Mouse (Mus musculus) erythroblast, embryonic 14.5 days (primary cell): ENCODE data around the gene Kcnmb1. TPM values are rescaled to one million over a fixed set of nuclear protein-coding genes. Genes with fewer than 3 reads are reported as not detected.

Source experiments
- H3K27me3 ChIP-seq: 2 replicates; pipeline ENCODE4 v1.6.1; 2012; ENCODE audit warnings: inconsistent platforms; ENCODE audit not compliant: control insufficient read depth
- H3K36me3 ChIP-seq: 2 replicates; pipeline ENCODE4 v1.6.1; 2012; ENCODE audit warnings: mild to moderate bottlenecking, inconsistent platforms; ENCODE audit not compliant: control insufficient read depth
- H3K4me1 ChIP-seq: 2 replicates; pipeline ENCODE4 v1.6.1; 2012; ENCODE audit warnings: inconsistent platforms; ENCODE audit not compliant: control insufficient read depth
- H3K4me3 ChIP-seq: replicated peaks from 2 replicates; pipeline ENCODE3; 2012; ENCODE audit warnings: moderate library complexity, mild to moderate bottlenecking, inconsistent platforms
- H3K9me3 ChIP-seq: 2 replicates; pipeline ENCODE4 v1.6.1; 2012; ENCODE audit warnings: low read length, inconsistent platforms, mixed read lengths; ENCODE audit not compliant: control insufficient read depth
- GATA1 ChIP-seq: IDR thresholded peaks from 2 replicates; pipeline ENCODE4 v1.6.1; 2012; ENCODE audit warnings: low read length, inconsistent platforms, mixed read lengths
- TAL1 ChIP-seq: IDR thresholded peaks from 3 replicates; pipeline ENCODE4 v1.6.1; 2012; ENCODE audit warnings: low read length, inconsistent platforms, mixed read lengths
- polyA plus RNA-seq: library from polyadenylated mRNA; stranded (reverse); fragments of >175 nt; gene quantifications from 2 replicates; pipeline ENCODE4 v1.2.3, GENCODE M21; 2012

Kcnmb1 gene
- polyA plus RNA-seq, 1 experiment: not detected

DNA sequence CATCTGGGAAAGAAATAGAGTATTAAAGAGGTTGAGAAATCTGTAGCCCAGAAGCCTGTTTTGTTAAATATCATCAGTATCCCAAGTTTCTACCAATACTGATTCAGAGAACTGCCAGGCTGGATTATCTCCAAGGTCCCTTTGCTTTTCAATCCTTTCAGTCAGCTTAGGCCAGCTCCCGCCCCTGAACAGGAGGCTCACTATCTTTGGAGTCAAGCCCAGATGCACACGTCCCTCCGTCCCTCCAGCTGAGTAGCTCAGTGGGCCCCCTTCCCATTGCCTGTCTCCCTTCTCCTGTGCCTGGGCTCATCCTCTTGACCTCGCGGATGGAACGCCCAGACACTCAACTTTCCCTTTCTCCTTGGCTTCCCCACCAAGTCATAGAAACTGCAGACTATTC is 35.5 kb upstream of the Kcnmb1 start:
- no peaks in the 10 kb centered on the region for H3K27me3 ChIP-seq
- H3K36me3 ChIP-seq: no peaks in the 10 kb centered on the region
- H3K4me3 ChIP-seq: no peak overlapping the region
- H3K9me3 ChIP-seq: no peaks in the 10 kb centered on the region
- TF ChIP-seq GATA1 (no peak), TAL1 (no peak)
- H3K4me1 ChIP-seq: no peaks in the 10 kb centered on the region

DNA sequence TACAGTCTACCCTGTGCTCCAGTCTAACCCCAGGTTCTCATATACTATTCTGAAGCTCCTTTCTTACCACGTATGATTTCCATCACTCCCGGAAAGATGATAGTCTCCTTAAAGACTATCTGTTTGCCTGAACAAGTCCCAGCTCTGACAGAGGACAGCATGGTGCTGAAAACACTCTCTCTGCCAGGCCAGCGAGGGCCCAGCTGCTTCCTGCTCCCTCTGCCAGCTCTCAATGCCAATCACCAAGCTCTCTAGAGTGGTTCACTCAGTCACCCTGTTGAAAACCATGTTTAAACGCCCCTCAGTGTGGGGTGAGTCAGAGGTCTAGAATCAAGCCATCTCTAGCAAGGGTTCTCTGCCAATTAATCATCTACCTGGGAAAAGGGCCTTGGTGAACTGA is 35.0 kb upstream of the Kcnmb1 start:
- H3K27me3 ChIP-seq: no peaks in the 10 kb centered on the region
- no peak overlapping the region for H3K4me3 ChIP-seq
- no peaks in the 10 kb centered on the region for H3K4me1 ChIP-seq
- H3K36me3 ChIP-seq: no peaks in the 10 kb centered on the region
- no peaks in the 10 kb centered on the region for H3K9me3 ChIP-seq
- TF ChIP-seq GATA1 (no peak), TAL1 (no peak)

DNA sequence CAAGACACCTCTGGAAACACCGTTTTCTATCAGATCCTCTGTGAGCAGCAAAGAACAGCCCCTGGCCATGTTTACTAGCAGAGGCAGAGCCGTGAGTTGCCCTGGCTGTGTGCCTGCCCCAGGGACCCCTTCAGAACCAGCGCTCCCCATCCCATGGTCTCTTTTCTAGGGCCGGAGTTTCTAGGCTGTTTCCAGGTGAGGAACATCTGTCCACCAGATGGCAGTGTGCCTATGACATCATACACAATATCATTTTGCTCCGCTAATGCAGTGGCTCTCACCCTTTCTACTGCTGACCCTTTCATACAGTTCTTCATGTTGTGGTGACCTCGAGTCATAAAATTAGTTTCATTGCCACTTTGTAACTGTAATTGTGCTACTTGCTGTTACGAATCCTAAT is 34.2 kb upstream of the Kcnmb1 start:
- Histone ChIP-seq H3K36me3 (no peaks in the 10 kb centered on the region), H3K4me1 (no peaks in the 10 kb centered on the region), H3K4me3 (no peak overlapping the region), H3K9me3 (no peaks in the 10 kb centered on the region), H3K27me3 (no peaks in the 10 kb centered on the region)
- TF ChIP-seq GATA1 (no peak), TAL1 (no peak)

DNA sequence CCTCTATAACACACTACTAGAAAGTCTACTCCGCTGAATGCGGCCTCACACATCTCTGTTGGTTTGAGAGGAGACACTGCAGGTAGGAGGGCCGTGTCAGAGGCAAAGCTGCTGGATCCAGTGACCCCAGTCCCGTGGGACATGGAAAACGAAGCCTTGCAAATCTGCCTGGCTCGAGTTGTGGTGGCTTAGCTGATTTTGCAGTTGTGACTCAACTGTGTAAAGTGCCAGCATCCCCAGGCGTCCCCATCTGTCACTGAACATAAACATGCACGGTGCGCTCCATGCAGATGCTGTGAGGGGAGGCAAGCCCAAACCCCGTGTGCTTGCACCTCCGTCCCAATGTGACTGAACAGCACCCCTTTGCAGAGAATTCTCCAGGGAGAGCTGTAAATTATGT is 33.4 kb upstream of the Kcnmb1 start:
- Histone ChIP-seq H3K27me3 (no peaks in the 10 kb centered on the region), H3K9me3 (no peaks in the 10 kb centered on the region), H3K36me3 (no peaks in the 10 kb centered on the region), H3K4me1 (no peaks in the 10 kb centered on the region), H3K4me3 (no peak overlapping the region)
- no peak for TF ChIP-seq TAL1
- no peak for TF ChIP-seq GATA1

DNA sequence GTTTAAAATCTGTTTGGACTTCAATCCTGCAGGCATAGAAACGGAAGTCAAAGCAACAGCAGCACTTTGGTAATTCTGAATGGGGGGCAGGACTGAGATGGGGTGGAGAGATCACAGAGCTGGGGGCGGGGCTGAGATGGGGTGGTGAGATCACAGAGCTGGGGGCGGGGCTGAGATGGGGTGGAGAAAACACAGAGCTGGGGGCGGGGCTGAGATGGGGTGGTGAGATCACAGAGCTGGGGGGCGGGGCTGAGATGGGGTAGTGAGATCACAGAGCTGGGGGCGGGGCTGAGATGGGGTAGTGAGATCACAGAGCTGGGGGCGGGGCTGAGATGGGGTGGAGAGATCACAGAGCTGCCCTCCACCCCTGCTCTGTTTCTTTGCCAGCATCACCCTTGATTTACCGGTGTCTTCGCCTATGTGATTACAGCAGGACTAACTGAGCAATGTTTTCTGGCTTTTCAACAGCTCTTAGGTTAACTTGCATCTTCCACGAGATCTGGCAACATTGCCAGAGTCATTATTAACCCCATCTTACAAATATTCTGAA is 30.9 kb upstream of the Kcnmb1 start:
- TF ChIP-seq GATA1 (no peak), TAL1 (no peak)
- no peaks in the 10 kb centered on the region for H3K9me3 ChIP-seq

DNA sequence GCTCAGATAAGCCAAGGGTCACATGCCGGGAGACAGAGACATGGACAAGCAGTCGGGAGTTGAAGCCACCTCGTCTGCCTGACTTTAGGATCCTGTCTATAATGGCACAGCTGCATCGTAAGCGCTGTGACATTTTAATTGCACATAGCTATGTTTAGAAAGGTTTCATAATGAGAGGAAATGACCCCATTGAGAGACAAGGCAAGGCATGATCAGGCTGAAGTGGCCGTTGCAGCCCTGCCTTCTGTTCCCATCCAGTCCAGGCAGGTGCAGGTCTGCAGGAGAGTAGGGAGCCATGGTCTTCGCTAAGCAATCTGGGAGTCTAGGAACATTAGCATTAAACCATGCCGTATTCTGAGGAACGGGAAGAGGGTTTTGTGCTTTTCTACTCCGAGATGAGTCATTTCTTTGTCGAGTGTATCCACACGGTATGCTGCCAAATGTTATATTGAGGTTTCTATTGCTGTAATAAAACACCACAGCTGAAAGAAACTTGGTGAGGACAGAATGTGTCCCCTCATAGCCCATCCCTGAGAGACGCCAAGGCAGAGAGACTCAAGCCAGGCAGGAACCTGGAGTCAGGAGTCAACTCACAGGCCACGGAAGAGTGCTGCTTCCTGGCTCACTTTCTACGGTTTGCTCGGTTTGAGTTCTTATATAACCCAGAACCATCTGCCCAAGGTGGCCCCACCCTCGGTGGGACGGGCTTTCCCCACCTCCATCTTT is 30.3 kb upstream of the Kcnmb1 start:
- no peak for TF ChIP-seq GATA1
- no peak for TF ChIP-seq TAL1
- no peaks in the 10 kb centered on the region for H3K36me3 ChIP-seq
- no peaks in the 10 kb centered on the region for H3K9me3 ChIP-seq
- H3K4me1 ChIP-seq: no peaks in the 10 kb centered on the region
- no peaks in the 10 kb centered on the region for H3K27me3 ChIP-seq
- H3K4me3 ChIP-seq: no peak overlapping the region

More for the DNA sequence above, 30.9 kb upstream of the Kcnmb1 start:
- no peaks in the 10 kb centered on the region for H3K36me3 ChIP-seq
- H3K4me1 ChIP-seq: no peaks in the 10 kb centered on the region
- no peak overlapping the region for H3K4me3 ChIP-seq
- no peaks in the 10 kb centered on the region for H3K27me3 ChIP-seq

DNA sequence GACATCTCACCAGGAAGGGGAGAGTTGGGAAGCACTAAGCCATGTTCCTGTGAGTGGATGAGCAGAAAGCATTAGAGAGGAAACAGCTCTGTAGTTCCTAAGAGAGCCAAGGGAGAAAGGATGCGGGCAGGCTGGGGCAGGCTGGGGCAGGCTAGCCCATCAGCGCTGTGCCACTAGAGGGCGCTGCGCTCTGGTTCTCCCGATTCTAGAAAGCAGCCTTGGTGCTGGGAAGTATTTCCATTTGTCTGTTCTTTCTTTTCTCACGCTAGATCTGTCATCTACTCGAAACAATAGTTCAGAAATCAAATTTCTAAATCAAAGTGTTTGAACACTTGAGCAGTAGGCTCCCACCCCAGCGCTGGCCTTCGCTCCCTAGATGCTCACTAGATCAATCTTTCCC is 28.5 kb upstream of the Kcnmb1 start:
- Histone ChIP-seq H3K27me3 (no peaks in the 10 kb centered on the region), H3K4me1 (no peaks in the 10 kb centered on the region), H3K4me3 (no peak overlapping the region), H3K9me3 (no peaks in the 10 kb centered on the region), H3K36me3 (no peaks in the 10 kb centered on the region)
- no peak for TF ChIP-seq GATA1

DNA sequence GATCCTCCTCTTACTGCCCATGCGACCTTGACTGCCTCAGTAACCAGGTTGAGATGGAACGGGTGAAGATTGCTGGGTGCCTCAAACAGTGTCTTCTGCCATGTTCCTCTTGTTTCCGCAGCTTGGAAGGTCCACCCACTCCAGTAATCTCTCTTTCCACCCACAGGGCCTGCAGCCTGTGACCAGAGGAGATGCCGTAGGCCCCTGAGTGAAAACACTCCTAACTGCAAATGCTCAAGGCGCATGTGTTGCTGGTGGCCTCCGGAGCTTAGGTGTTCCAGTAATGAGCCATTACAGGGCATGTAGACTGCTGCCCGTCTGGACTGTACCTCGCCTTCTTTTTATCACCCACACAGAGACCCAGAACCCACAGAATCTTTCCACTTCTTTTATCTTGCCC is 25.2 kb upstream of the Kcnmb1 start:
- Histone ChIP-seq H3K36me3 (no peaks in the 10 kb centered on the region), H3K4me1 (no peaks in the 10 kb centered on the region; the same call in 1 of the 2 replicates), H3K4me3 (no peak overlapping the region), H3K27me3 (no peaks in the 10 kb centered on the region), H3K9me3 (no peaks in the 10 kb centered on the region)
- TF ChIP-seq TAL1 (no peak), GATA1 (no peak)

DNA sequence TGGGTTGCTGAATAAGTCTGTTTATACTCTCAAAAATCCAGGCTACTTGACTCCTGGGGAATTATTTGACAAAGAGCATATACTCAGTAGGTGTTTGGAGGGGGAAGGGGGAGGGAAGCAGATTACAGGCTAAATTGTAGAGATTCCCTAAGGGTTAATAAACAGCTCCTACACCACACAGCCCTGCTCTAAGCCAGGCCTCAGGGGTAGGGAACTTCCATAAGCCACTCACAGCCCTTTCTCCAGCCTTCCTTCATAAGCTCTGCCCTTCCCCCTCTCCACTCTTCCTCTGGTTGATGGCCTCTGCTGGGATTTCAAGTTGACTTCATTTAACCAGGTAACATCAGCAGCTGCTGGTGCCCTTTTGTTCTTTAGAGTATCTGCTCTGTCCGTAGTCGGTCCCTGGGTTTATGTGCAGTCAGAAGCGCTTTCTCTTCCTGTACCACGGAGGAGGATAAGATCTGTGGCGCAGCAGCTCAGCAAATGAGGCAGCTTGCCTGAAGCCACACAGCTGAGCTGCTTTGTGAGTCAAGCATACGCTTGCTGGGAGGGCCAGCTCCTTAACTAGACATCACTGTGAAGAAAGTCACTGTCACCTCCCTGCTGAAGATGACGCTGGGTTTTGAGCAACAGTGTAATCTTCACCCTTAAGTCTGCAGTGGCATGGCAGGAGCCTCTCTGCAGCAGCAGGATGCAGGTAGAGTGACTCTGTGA is 24.1 kb upstream of the Kcnmb1 start:
- H3K27me3 ChIP-seq: no peaks in the 10 kb centered on the region
- H3K4me1 ChIP-seq: no peaks in the 10 kb centered on the region; the same call in 1 of the 2 replicates
- TF ChIP-seq GATA1 (no peak), TAL1 (no peak)
- H3K4me3 ChIP-seq: no peak overlapping the region
- no peaks in the 10 kb centered on the region for H3K9me3 ChIP-seq
- no peaks in the 10 kb centered on the region for H3K36me3 ChIP-seq
